Mouse (Mus musculus) adrenal gland, adult 8-10 months (tissue): ENCODE results near the gene Gpr174. TPM values are rescaled to one million over a fixed set of nuclear protein-coding genes. Genes with fewer than 3 reads are reported as not detected.
"Not testable (repeated sequence)": the region's sequence is repeated elsewhere in the genome, so short reads cannot be mapped to it uniquely, and the experiment has no call there.

Source experiments
- DNase-seq: peaks from one replicate; pipeline ENCODE4 v3.0.0; 2022
- total RNA-seq, 4 experiments: library from RNA; stranded (reverse); gene quantifications; 2 replicates each; pipeline ENCODE4 v1.2.4; 2022

The Gpr174 gene
- total RNA-seq = under 1 TPM in 2 of 4 experiments, not detected in 2; 0.22 to 0.24 TPM

GRCm38 (mm10) chrX:107255486-107256227 lies at the start of gene Gpr174:
TSS of gene Gpr174 (plus strand) at chrX:107255878.
- no peak for DNase-seq

GRCm38 (mm10) chrX:107217577-107218090 lies 38.0 kb upstream of the Gpr174 start:
- no peak for DNase-seq

- DNase-seq = no peak
Observed at GRCm38 (mm10) chrX:107224846-107225245, 30.8 kb upstream of the Gpr174 start.

GRCm38 (mm10) chrX:107231214-107231613 lies 24.5 kb upstream of the Gpr174 start:
- DNase-seq = no peak

- DNase-seq = no peak
Observed at GRCm38 (mm10) chrX:107234655-107235054, 21.0 kb upstream of the Gpr174 start.

- no peak for DNase-seq
Observed at GRCm38 (mm10) chrX:107236461-107236860, 19.2 kb upstream of the Gpr174 start.

- DNase-seq = no peak
Observed at GRCm38 (mm10) chrX:107250390-107250789, 5.3 kb upstream of the Gpr174 start.

GRCm38 (mm10) chrX:107264619-107265018 lies 8.9 kb downstream of the Gpr174 start:
- no peak for DNase-seq

GRCm38 (mm10) chrX:107277606-107278005 lies 21.9 kb downstream of the Gpr174 start:
- no peak for DNase-seq

- no peak for DNase-seq
Observed at GRCm38 (mm10) chrX:107284211-107284610, 28.5 kb downstream of the Gpr174 start.

GRCm38 (mm10) chrX:107297861-107298260 lies 42.2 kb downstream of the Gpr174 start:
- DNase-seq = not testable (repeated sequence)

- no peak for DNase-seq
Observed at GRCm38 (mm10) chrX:107298761-107299160, 43.1 kb downstream of the Gpr174 start.

- no peak for DNase-seq
Observed at GRCm38 (mm10) chrX:107306492-107306891, 50.8 kb downstream of the Gpr174 start.

- no peak for DNase-seq
Observed at GRCm38 (mm10) chrX:107312533-107312932, 56.9 kb downstream of the Gpr174 start.

- no peak for DNase-seq
Observed at GRCm38 (mm10) chrX:107325697-107326381, 70.2 kb downstream of the Gpr174 start.

GRCm38 (mm10) chrX:107329849-107330248 lies 74.2 kb downstream of the Gpr174 start:
- DNase-seq = no peak

- DNase-seq = no peak
Observed at GRCm38 (mm10) chrX:107336609-107337008, 80.9 kb downstream of the Gpr174 start.

- DNase-seq = no peak
Observed at GRCm38 (mm10) chrX:107341980-107342379, 86.3 kb downstream of the Gpr174 start.

Other genes with a start within 250 kb of the Gpr174 start
- gene P2ry10, start 167.4 kb upstream of the Gpr174 start, total RNA-seq = under 1 TPM; 0.17 to 0.43 (median 0.19) TPM
- 1 to 10 TPM in 2 of 4 experiments, under 1 TPM in 2; 0.91 to 3.5 (median 1.5) TPM for gene P2ry10b, start 107.0 kb upstream of the Gpr174 start, total RNA-seq
- 1 to 10 TPM; 1.4 to 3.1 (median 2.2) TPM for gene Itm2a, start 147.5 kb downstream of the Gpr174 start, total RNA-seq